Mouse (Mus musculus) kidney, adult 2 months (tissue): ENCODE results near the gene Hs3st6.

ENCODE experiments used
- CTCF ChIP-seq: fragments of 200-500 bp; conservative IDR thresholded peaks from 2 replicates; pipeline ENCODE4 v1.5.1; 2011; ENCODE audit warnings: low read depth, mild to moderate bottlenecking, control low read depth, low read length, moderate library complexity, mixed read lengths; ENCODE audit not compliant: insufficient read depth, insufficient read length
- POLR2A ChIP-seq: fragments of 200-500 bp; IDR thresholded peaks from one replicate; pipeline ENCODE4 v1.6.1; 2011; ENCODE audit warnings: low read depth, low read length, control low read depth

DNA sequence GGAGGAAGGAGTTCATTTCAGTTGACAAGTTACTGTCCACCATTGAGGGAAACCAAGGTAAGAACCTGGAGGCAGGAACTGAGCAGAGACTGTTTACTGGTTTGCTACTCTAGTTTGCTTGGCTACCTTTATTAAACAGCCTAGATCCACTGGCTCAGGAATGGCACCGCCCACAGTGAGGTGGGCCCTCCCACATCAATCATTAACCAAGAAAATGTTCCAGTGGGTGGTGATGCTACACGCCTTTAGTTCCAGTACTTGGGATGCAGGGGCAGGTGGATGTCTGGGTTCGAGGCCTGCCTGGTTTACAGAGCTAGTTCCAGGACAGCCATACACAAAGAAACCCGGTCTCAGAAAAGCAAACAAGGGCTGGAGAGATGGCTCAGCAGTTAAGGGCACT lies 14.6 kb upstream of the Hs3st6 start:
- no peak for TF ChIP-seq CTCF
- TF ChIP-seq POLR2A, result no peak
